Mouse (Mus musculus): ENCODE data around the gene Rcn2. TPM values are rescaled to one million over a fixed set of nuclear protein-coding genes. Genes with fewer than 3 reads are reported as not detected.

Rcn2 gene
- total and polyA plus RNA-seq, 3 experiments, result 16.8 to 56.6 (median 30.8) TPM

GRCm38 (mm10) chr9:56107527-56107926, 65.9 kb downstream of the Rcn2 start:
- Histone ChIP-seq H3K27ac (ENCODE audit: insufficient read depth, low read depth) (no peak overlapping the region), H3K9me3 (replicated peaks; ENCODE audit: low read length) (no peaks in the 10 kb centered on the region), H3K36me3 (replicated peaks in 1 of 2; ENCODE audit: control insufficient read depth in 1 of 2, insufficient read depth in 1 of 2, low read length in 1 of 2) (peaks cover 0 to 28% of the 10 kb centered on the region in 2 experiments), H3K4me3 (replicated peaks in 1 of 3; ENCODE audit: low read depth in 2 of 3, low read length in 2 of 3, poor library complexity in 1 of 3) (no peak overlapping the region), H3K4me1 (ENCODE audit: control insufficient read depth in 1 of 2, insufficient read depth in 2 of 2) (peaks cover 31 to 68% of the 10 kb centered on the region in 2 experiments), H3K9ac (ENCODE audit: insufficient read depth, low read depth) (no peak overlapping the region), H3K4me2 (ENCODE audit: insufficient read depth, low read depth, poor library complexity, severe bottlenecking) (no peak overlapping the region), H3K79me2 (replicated peaks; ENCODE audit: control insufficient read depth, extremely low read depth, insufficient read depth, poor library complexity, severe bottlenecking) (no peaks in the 10 kb centered on the region), H3K27me3 (replicated peaks) (no peaks in the 10 kb centered on the region)
- no peak for DNase-seq (ENCODE audit: extremely low read depth)
- dilution Hi-C loops (cut with MboI; ENCODE audit: extremely low pct_ligation_motif_present, extremely low pct_unique_long_range_greater_than_20kb, low sequenced_read_pairs), result no loop called here
- in situ Hi-C loops (cut with MboI; ENCODE audit: low pct_ligation_motif_present, low pct_unique_long_range_greater_than_20kb, low sequenced_read_pairs), result no loop called here
- TF ChIP-seq MAX (IDR thresholded peaks at IDR 0.05; ENCODE audit: low read length), result no peak
- TF ChIP-seq IRF4 (IDR thresholded peaks at IDR 0.05; ENCODE audit: low read depth, low read length), result no peak
- TF ChIP-seq GABPA (IDR thresholded peaks at IDR 0.05; ENCODE audit: insufficient replicate concordance, low read depth, low read length), result no peak
- 0 out of 2 replicates have a peak, but pooled peaks have one; percentile 24 for TF ChIP-seq CHD2 (IDR thresholded peaks at IDR 0.05; ENCODE audit: low read length)
- TF ChIP-seq TCF12 (IDR thresholded peaks at IDR 0.05; ENCODE audit: low read depth, low read length), result no peak

- DNase-seq (ENCODE audit: extremely low read depth), result no peak
- Histone ChIP-seq H3K36me3 (replicated peaks in 1 of 2; ENCODE audit: control insufficient read depth in 1 of 2, insufficient read depth in 1 of 2, low read length in 1 of 2) (peaks cover 0 to 28% of the 10 kb centered on the region in 2 experiments), H3K4me2 (ENCODE audit: insufficient read depth, low read depth, poor library complexity, severe bottlenecking) (no peak overlapping the region), H3K9ac (ENCODE audit: insufficient read depth, low read depth) (no peak overlapping the region), H3K27ac (ENCODE audit: insufficient read depth, low read depth) (no peak overlapping the region), H3K4me3 (replicated peaks in 1 of 3; ENCODE audit: low read depth in 2 of 3, low read length in 2 of 3, poor library complexity in 1 of 3) (no peak overlapping the region), H3K4me1 (ENCODE audit: control insufficient read depth in 1 of 2, insufficient read depth in 2 of 2) (peaks cover 26 to 68% of the 10 kb centered on the region in 2 experiments), H3K9me3 (replicated peaks; ENCODE audit: low read length) (no peaks in the 10 kb centered on the region), H3K27me3 (replicated peaks) (no peaks in the 10 kb centered on the region), H3K79me2 (replicated peaks; ENCODE audit: control insufficient read depth, extremely low read depth, insufficient read depth, poor library complexity, severe bottlenecking) (no peaks in the 10 kb centered on the region)
- TF ChIP-seq ZKSCAN1 (IDR thresholded peaks at IDR 0.05; ENCODE audit: borderline replicate concordance, low read depth, low read length) (no peak), CTCF (conservative IDR thresholded peaks at IDR 0.05 in 1 of 2, IDR thresholded peaks at IDR 0.05 in 1 of 2; ENCODE audit: low read depth in 2 of 2, low read length in 2 of 2) (no peak), E2F4 (IDR thresholded peaks at IDR 0.05; ENCODE audit: insufficient replicate concordance, low read depth, low read length) (no peak), POLR2A (IDR thresholded peaks at IDR 0.05; ENCODE audit: low read depth, low read length) (no peak), SIN3A (IDR thresholded peaks at IDR 0.05; ENCODE audit: low read length) (no peak), POLR2AphosphoS2 (IDR thresholded peaks at IDR 0.05; ENCODE audit: low read depth, low read length) (no peak)
- dilution Hi-C loops (cut with MboI; ENCODE audit: extremely low pct_ligation_motif_present, extremely low pct_unique_long_range_greater_than_20kb, low sequenced_read_pairs) (no loop called here), in situ Hi-C loops (cut with MboI; ENCODE audit: low pct_ligation_motif_present, low pct_unique_long_range_greater_than_20kb, low sequenced_read_pairs) (no loop called here)
These were observed 66.5 kb downstream of the Rcn2 start for GRCm38 (mm10) chr9:56108174-56108573.

Other genes with a start within 250 kb of the Rcn2 start
- 2.6 and 4.2 TPM in 2 replicates for gene Scaper, start 103.7 kb upstream of the Rcn2 start, total RNA-seq (2012; rRNA removed)
- gene Scaper, start 103.7 kb upstream of the Rcn2 start, total RNA-seq (2014; rRNA removed), result 4.5 and 5.7 TPM in 2 replicates
- gene Scaper, start 103.7 kb upstream of the Rcn2 start, polyA plus RNA-seq (2012; ENCODE audit: insufficient read length, low read depth), result 5.2 and 5.4 TPM in 2 replicates
- not detected in 2 replicates for gene 4930563M21Rik, start 31.3 kb upstream of the Rcn2 start, total RNA-seq (2012; rRNA removed)
- gene 4930563M21Rik, start 31.3 kb upstream of the Rcn2 start, total RNA-seq (2014; rRNA removed), result not detected in 2 replicates
- not detected in 2 replicates for gene 4930563M21Rik, start 31.3 kb upstream of the Rcn2 start, polyA plus RNA-seq (2012; ENCODE audit: insufficient read length, low read depth)
- 8.1 and 9.3 TPM in 2 replicates for gene Pstpip1, start 48.1 kb downstream of the Rcn2 start, total RNA-seq (2012; rRNA removed)
- gene Pstpip1, start 48.1 kb downstream of the Rcn2 start, total RNA-seq (2014; rRNA removed), result 15.6 and 17.5 TPM in 2 replicates
- 32.0 and 38.2 TPM in 2 replicates for gene Pstpip1, start 48.1 kb downstream of the Rcn2 start, polyA plus RNA-seq (2012; ENCODE audit: insufficient read length, low read depth)
- 34.5 and 35.7 TPM in 2 replicates for gene Tspan3, start 123.6 kb downstream of the Rcn2 start, total RNA-seq (2012; rRNA removed)
- 81.4 and 85.9 TPM in 2 replicates for gene Tspan3, start 123.6 kb downstream of the Rcn2 start, total RNA-seq (2014; rRNA removed)
- 60.4 and 62.0 TPM in 2 replicates for gene Tspan3, start 123.6 kb downstream of the Rcn2 start, polyA plus RNA-seq (2012; ENCODE audit: insufficient read length, low read depth)